Mouse (Mus musculus): ENCODE data around the gene CT030661.1.
"Not testable (repeated sequence)": the region's sequence is repeated elsewhere in the genome, so short reads cannot be mapped to it uniquely, and the experiment has no call there.

The CT030661.1 gene

GRCm38 (mm10) chr17:22314730-22315226 is at the start of gene CT030661.1:
Gene CT030661.1 (minus strand): TSS chr17:22314837.
- DNase-seq (ENCODE audit: extremely low spot score, low spot score) = peak; percentile 78

GRCm38 (mm10) chr17:22363895-22364294 is 49.3 kb upstream of the CT030661.1 start:
- no peak for DNase-seq (ENCODE audit: extremely low spot score, low spot score)

- peak; percentile 81 for DNase-seq (ENCODE audit: extremely low spot score, low spot score)
These were observed 46.6 kb upstream of the CT030661.1 start, which contains the start of the genes Zfp944 and Zfp758 for GRCm38 (mm10) chr17:22361101-22361781. Gene Zfp944 (minus strand): TSS chr17:22361400. Gene Zfp758 (plus strand): TSS chr17:22361453.

- no peak for DNase-seq (ENCODE audit: extremely low spot score, low spot score)
These were observed 45.9 kb upstream of the CT030661.1 start for GRCm38 (mm10) chr17:22360572-22360971.

- DNase-seq (ENCODE audit: extremely low spot score, low spot score) = no peak
These were observed 38.2 kb upstream of the CT030661.1 start for GRCm38 (mm10) chr17:22352794-22353193.

GRCm38 (mm10) chr17:22315247-22315646 is 610 bp upstream of the CT030661.1 start:
- DNase-seq (ENCODE audit: extremely low spot score, low spot score) = not testable (repeated sequence)

GRCm38 (mm10) chr17:22314219-22314618 is 418 bp downstream of the CT030661.1 start:
- peak; percentile 14 for DNase-seq (ENCODE audit: extremely low spot score, low spot score)
